Mouse (Mus musculus) adrenal gland, adult 2 months (tissue): ENCODE measurements around the gene Adprm. TPM values are rescaled to one million over a fixed set of nuclear protein-coding genes. Genes with fewer than 3 reads are reported as not detected.
"Not testable (repeated sequence)": the region's sequence is repeated elsewhere in the genome, so short reads cannot be mapped to it uniquely, and the experiment has no call there.

Experiments
- DNase-seq: peaks from one replicate; pipeline ENCODE4 v3.0.0; 2021
- polyA plus RNA-seq: library from polyadenylated mRNA; depleted of rRNA; stranded (reverse); fragments of >200 nt; gene quantifications from 2 replicates; pipeline ENCODE4 v1.2.3, GENCODE M21; 2012
- total RNA-seq, 2 experiments: library from RNA; stranded (reverse); gene quantifications; 2 replicates each; pipeline ENCODE4 v1.2.3; 2021

Adprm gene
- total and polyA plus RNA-seq, 3 experiments: 3.8 to 26.1 (median 23.1) TPM

GRCm38 (mm10) chr11:67023802-67024340 lies 28.5 kb downstream of the Adprm start:
- no peak for DNase-seq

GRCm38 (mm10) chr11:67023191-67023590 lies 29.2 kb downstream of the Adprm start:
- DNase-seq: not testable (repeated sequence)

- DNase-seq: no peak
Measured at GRCm38 (mm10) chr11:67022354-67023115, 29.9 kb downstream of the Adprm start.

- peak; percentile 61 for DNase-seq
Measured at GRCm38 (mm10) chr11:67020948-67021347, 31.4 kb downstream of the Adprm start.

- no peak for DNase-seq
Measured at GRCm38 (mm10) chr11:67019711-67020475, 32.5 kb downstream of the Adprm start.

GRCm38 (mm10) chr11:67017801-67018591 lies 34.4 kb downstream of the Adprm start:
- DNase-seq: no peak

GRCm38 (mm10) chr11:67011635-67012034 lies 40.8 kb downstream of the Adprm start:
- no peak for DNase-seq

GRCm38 (mm10) chr11:67010430-67010829 lies 42.0 kb downstream of the Adprm start:
- peak; percentile 18 for DNase-seq

GRCm38 (mm10) chr11:67008528-67008927 lies 43.9 kb downstream of the Adprm start:
- DNase-seq: no peak

GRCm38 (mm10) chr11:67007961-67008360 lies 44.4 kb downstream of the Adprm start:
- no peak for DNase-seq

- no peak for DNase-seq
Measured at GRCm38 (mm10) chr11:67002911-67003310, 49.5 kb downstream of the Adprm start.

GRCm38 (mm10) chr11:67001717-67002116 lies 50.7 kb downstream of the Adprm start:
- DNase-seq: no peak

- DNase-seq: no peak
Measured at GRCm38 (mm10) chr11:67000671-67001070, 51.7 kb downstream of the Adprm start.

GRCm38 (mm10) chr11:66998467-66999403 lies 53.7 kb downstream of the Adprm start:
- DNase-seq: peak; percentile 90

- DNase-seq: no peak
Measured at GRCm38 (mm10) chr11:66996446-66996845, 55.9 kb downstream of the Adprm start.

- no peak for DNase-seq
Measured at GRCm38 (mm10) chr11:66993674-66994073, 58.7 kb downstream of the Adprm start.

- no peak for DNase-seq
Measured at GRCm38 (mm10) chr11:66992150-66992549, 60.2 kb downstream of the Adprm start.
